Mouse (Mus musculus): ENCODE measurements around the gene Kif27. TPM values are rescaled to one million over a fixed set of nuclear protein-coding genes. Genes with fewer than 3 reads are reported as not detected.

Kif27 gene
- polyA plus RNA-seq, 1 experiment from 2014 or later: 1.4 TPM

DNA sequence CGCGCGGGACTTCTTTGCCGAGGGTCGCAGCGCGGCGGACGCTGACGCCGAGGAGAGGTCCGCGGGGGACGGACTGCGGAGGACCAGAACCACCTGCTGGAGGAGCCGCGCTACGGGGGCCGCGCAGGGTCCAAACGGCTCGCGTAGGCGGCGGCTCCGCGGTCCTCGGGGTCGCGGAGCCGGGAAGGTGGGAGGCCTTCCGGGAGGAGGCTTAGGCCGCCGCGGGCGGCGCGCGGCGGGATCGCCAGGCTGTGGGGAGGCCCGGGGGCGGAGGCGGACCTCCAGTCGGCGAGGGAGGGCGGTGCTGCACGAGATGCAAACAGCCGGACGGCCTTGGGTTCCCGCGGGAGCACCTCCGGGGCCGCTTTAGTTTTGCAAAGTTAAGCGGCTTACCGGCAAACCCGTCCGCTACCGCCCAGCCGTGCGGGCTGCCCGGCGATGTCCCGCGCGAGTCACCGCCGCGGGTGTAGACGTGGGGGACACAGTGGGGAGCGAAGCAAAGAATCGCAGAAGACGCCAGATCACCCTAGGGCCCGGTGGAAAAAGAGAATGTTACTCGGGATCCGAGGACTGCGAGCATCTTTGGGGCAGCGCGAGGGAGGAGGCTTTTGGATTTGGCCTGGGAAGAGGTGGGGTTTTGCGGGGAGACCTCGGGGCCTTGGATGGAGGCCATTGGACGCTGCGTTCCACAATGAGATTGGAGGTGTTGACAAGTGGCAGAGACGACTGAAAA, 84.5 kb downstream of the Kif27 start:
- H3K27me3 ChIP-seq (replicated peaks; ENCODE audit: control insufficient read depth, insufficient read depth, low read length): no peaks in the 10 kb centered on the region
- H3K4me2 ChIP-seq (ENCODE audit: low read length): peak overlapping the region; percentile 79
- no peaks in the 10 kb centered on the region for H3K36me3 ChIP-seq (ENCODE audit: control insufficient read depth, insufficient read depth)
- H3K4me3 ChIP-seq (replicated peaks; ENCODE audit: low read length): peak overlapping the region; percentile 84
- H3K4me1 ChIP-seq (replicated peaks; ENCODE audit: control insufficient read depth, insufficient read depth, low read length): peaks cover 21% of the 10 kb centered on the region
- peak overlapping the region; percentile 75 for H3K27ac ChIP-seq (ENCODE audit: low read length)
- peak overlapping the region; percentile 61 for H3K9ac ChIP-seq (replicated peaks; ENCODE audit: low read depth, low read length)
- ATAC-seq: peak; percentile 82
- no peaks in the 10 kb centered on the region for H3K9me3 ChIP-seq (ENCODE audit: control insufficient read depth, low read length)
- under 1% methylated on average over 84 of the region's 84 CpGs for WGBS

DNA sequence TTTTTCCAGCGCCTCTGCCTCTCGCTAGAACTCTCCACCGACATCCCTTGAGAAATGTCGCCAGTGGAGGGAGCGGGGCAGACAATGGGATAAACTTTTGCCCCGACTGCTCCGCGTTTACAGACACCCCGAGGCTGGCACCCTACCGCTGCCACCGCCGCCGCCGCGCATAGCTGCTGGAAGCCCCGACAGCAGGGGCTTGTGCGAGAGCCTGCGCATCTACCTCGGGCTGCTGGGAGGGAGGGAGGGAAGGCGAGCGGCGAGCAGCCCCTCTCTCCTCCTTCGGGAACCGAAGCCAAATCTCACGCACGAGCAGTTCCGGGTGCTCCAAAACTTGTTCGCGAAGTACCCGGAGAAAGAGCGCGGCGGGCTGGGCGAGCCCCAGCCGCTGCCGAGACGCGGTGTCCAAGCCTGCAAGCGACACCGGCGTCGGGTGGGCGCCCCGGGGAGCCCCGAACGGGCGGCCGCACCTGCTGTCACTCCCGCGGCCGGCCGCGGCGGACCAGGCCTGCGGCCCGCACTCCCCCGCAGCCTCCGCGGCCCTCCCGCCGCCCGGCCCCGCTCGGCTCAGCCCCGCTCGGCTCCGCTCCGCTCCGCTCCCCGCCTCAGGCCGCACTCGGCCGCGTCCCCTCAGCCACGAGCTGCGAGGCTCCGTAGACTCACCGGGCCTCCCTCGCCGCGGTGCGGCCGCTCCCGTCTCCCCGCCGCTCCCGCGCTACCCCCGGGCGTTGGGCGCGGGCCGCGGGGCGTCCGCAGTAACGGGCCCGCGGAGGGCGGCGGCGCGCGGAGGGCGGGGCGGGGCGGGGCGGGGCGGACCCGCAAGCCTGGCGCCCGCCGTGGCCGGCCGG, 85.3 kb downstream of the Kif27 start:
- Histone ChIP-seq H3K27ac (ENCODE audit: low read length) (peak overlapping the region; percentile 75), H3K4me3 (replicated peaks; ENCODE audit: low read length) (peak overlapping the region; percentile 84), H3K9me3 (ENCODE audit: control insufficient read depth, low read length) (no peaks in the 10 kb centered on the region), H3K4me2 (ENCODE audit: low read length) (peak overlapping the region; percentile 79), H3K4me1 (replicated peaks; ENCODE audit: control insufficient read depth, insufficient read depth, low read length) (peaks cover 21% of the 10 kb centered on the region), H3K27me3 (replicated peaks; ENCODE audit: control insufficient read depth, insufficient read depth, low read length) (no peaks in the 10 kb centered on the region), H3K36me3 (ENCODE audit: control insufficient read depth, insufficient read depth) (no peaks in the 10 kb centered on the region), H3K9ac (replicated peaks; ENCODE audit: low read depth, low read length) (peak overlapping the region; percentile 61)
- ATAC-seq: peak; percentile 81
- under 1% methylated on average over 92 of the region's 115 CpGs for WGBS

DNA sequence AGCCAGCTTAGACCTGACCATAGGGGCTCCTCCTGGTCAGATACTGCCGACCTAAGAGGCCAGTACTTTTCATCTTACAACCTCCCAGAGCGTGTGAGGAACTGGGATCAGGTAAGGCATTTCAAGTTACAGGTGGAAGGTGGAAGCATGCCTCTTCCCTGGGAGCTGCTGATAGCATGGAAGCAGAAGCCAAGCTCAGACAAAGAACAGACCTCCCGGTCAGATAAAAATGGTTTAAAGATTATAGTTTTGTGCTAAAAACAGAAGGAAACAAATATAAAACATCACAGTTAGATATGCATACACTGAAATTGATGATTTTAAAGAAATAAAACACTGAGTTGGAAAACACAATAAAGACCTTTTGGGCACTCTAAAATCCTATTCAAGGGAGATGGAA, 92.1 kb downstream of the Kif27 start:
- Histone ChIP-seq H3K9ac (replicated peaks; ENCODE audit: low read depth, low read length) (no peak overlapping the region), H3K4me1 (replicated peaks; ENCODE audit: control insufficient read depth, insufficient read depth, low read length) (no peaks in the 10 kb centered on the region), H3K36me3 (ENCODE audit: control insufficient read depth, insufficient read depth) (no peaks in the 10 kb centered on the region), H3K4me3 (replicated peaks; ENCODE audit: low read length) (no peak overlapping the region), H3K27me3 (replicated peaks; ENCODE audit: control insufficient read depth, insufficient read depth, low read length) (no peaks in the 10 kb centered on the region), H3K4me2 (ENCODE audit: low read length) (no peak overlapping the region), H3K27ac (ENCODE audit: low read length) (no peak overlapping the region), H3K9me3 (ENCODE audit: control insufficient read depth, low read length) (no peaks in the 10 kb centered on the region)
- no peak for ATAC-seq
- 92% methylated on average over 3 of the region's 3 CpGs for WGBS

DNA sequence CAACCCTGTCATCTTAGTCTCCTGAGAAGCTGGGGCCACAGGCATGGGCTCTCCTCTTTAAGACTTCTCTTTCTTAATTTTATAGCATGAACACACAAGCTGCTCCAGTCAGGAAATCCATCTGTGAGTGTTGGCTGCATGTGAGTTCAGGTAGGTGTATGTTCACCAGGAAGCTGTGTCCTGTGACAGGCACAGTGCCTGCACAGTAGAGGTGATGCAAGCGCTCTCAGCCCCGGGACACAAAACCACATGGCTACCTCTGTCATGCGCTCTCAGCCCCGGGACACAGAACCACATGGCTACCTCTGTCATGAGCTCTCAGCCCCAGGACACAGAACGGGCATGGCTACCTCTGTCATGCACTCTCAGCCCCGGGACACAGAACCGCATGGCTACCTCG, 95.4 kb downstream of the Kif27 start:
- Histone ChIP-seq H3K4me1 (replicated peaks; ENCODE audit: control insufficient read depth, insufficient read depth, low read length) (no peaks in the 10 kb centered on the region), H3K4me2 (ENCODE audit: low read length) (no peak overlapping the region), H3K4me3 (replicated peaks; ENCODE audit: low read length) (no peak overlapping the region), H3K27me3 (replicated peaks; ENCODE audit: control insufficient read depth, insufficient read depth, low read length) (no peaks in the 10 kb centered on the region), H3K27ac (ENCODE audit: low read length) (no peak overlapping the region), H3K9me3 (ENCODE audit: control insufficient read depth, low read length) (no peaks in the 10 kb centered on the region), H3K9ac (replicated peaks; ENCODE audit: low read depth, low read length) (no peak overlapping the region), H3K36me3 (ENCODE audit: control insufficient read depth, insufficient read depth) (no peaks in the 10 kb centered on the region)
- ATAC-seq: no peak
- 84% methylated on average over 8 of the region's 8 CpGs for WGBS

DNA sequence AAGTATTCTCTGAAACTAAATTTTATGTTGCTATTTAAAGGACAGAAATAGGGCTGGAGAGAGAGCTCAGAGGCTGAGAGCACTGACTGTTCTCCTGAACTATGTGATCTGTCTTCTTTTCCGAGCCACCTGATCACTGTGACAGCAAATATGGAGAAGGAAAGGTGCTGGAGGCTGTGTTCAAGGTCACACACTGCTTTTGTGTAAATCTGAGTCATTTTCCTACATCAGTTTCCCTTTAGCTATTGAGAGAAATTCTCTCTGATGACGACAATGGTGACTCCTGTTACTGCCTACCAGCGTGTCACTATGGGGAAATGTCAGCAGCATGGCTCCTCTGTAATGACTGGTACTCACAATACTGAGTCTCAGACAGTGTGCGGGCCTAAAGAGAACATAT, 97.2 kb downstream of the Kif27 start:
- Histone ChIP-seq H3K27ac (ENCODE audit: low read length) (no peak overlapping the region), H3K4me3 (replicated peaks; ENCODE audit: low read length) (no peak overlapping the region), H3K9ac (replicated peaks; ENCODE audit: low read depth, low read length) (no peak overlapping the region), H3K9me3 (ENCODE audit: control insufficient read depth, low read length) (no peaks in the 10 kb centered on the region), H3K36me3 (ENCODE audit: control insufficient read depth, insufficient read depth) (no peaks in the 10 kb centered on the region; the same call in 1 of the 2 replicates), H3K4me2 (ENCODE audit: low read length) (no peak overlapping the region), H3K27me3 (replicated peaks; ENCODE audit: control insufficient read depth, insufficient read depth, low read length) (no peaks in the 10 kb centered on the region), H3K4me1 (replicated peaks; ENCODE audit: control insufficient read depth, insufficient read depth, low read length) (no peaks in the 10 kb centered on the region)
- no peak for ATAC-seq
- WGBS: 88% methylated on average over 4 of the region's 4 CpGs

DNA sequence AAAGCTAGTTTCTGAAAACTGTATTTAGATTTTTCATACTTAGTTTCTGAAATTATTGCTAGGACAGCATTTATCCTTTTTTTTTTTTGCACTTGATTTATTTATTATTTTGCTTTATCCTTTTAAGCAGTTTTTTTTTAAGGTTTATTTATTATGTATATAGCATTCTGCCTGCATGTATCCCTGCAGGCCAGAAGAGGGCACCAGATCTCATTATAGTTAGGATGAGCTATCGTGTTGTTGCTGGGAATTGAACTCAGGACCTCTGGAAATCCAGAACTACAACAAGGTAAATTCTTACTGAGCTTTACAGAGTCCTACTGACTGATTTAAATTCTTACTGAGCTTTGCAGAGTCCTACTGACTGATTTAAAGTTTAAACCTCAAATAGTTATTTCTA, 105.7 kb downstream of the Kif27 start:
- Histone ChIP-seq H3K4me1 (replicated peaks; ENCODE audit: control insufficient read depth, insufficient read depth, low read length) (no peaks in the 10 kb centered on the region), H3K27me3 (replicated peaks; ENCODE audit: control insufficient read depth, insufficient read depth, low read length) (no peaks in the 10 kb centered on the region), H3K9me3 (ENCODE audit: control insufficient read depth, low read length) (no peaks in the 10 kb centered on the region), H3K4me2 (ENCODE audit: low read length) (no peak overlapping the region), H3K27ac (ENCODE audit: low read length) (no peak overlapping the region), H3K9ac (replicated peaks; ENCODE audit: low read depth, low read length) (no peak overlapping the region), H3K4me3 (replicated peaks; ENCODE audit: low read length) (no peak overlapping the region), H3K36me3 (ENCODE audit: control insufficient read depth, insufficient read depth) (no peaks in the 10 kb centered on the region; the same call in 1 of the 2 replicates)
- WGBS: 91% methylated on average over 1 of the region's 1 CpGs
- ATAC-seq: no peak

DNA sequence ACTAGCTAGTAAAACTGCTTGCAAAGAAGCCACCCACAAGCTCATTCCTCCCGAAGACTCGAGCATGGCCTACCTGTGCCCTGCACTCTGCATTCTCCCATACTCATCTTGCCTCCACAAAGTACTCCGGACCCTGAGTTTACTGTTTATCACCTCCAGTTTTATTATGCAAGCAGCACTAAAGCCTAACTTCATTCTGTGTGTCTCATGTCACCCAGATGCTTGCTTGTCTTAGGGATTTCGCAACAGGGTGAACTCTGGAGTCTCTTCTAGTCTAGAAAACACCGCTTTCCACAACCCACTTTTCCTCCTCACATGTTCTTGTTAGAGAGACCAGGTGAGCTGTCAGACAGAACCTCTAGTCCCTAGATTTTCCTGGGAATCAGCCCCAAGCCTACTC, 110.0 kb downstream of the Kif27 start:
- H3K4me1 ChIP-seq (replicated peaks; ENCODE audit: control insufficient read depth, insufficient read depth, low read length): no peaks in the 10 kb centered on the region
- no peaks in the 10 kb centered on the region for H3K9me3 ChIP-seq (ENCODE audit: control insufficient read depth, low read length)
- no peak overlapping the region for H3K4me2 ChIP-seq (ENCODE audit: low read length)
- H3K4me3 ChIP-seq (replicated peaks; ENCODE audit: low read length): no peak overlapping the region
- no peaks in the 10 kb centered on the region for H3K27me3 ChIP-seq (replicated peaks; ENCODE audit: control insufficient read depth, insufficient read depth, low read length)
- no peak overlapping the region for H3K9ac ChIP-seq (replicated peaks; ENCODE audit: low read depth, low read length)
- H3K27ac ChIP-seq (ENCODE audit: low read length): no peak overlapping the region
- ATAC-seq: no peak
- H3K36me3 ChIP-seq (ENCODE audit: control insufficient read depth, insufficient read depth): no peaks in the 10 kb centered on the region
- WGBS: 96% methylated on average over 5 of the region's 5 CpGs

MicroRNA genes within 50 kb of the gene (microRNA counts, 519-probe panel; counts per million panel counts)
- microRNA mmu-miR-7a: 3,511 counts per million, percentile 88 among the panel's probes with 10 or more counts

Small RNA genes lying within 50 kb of the gene (microRNA-seq; reads per million reads assigned to microRNA genes)
- gene Mir6369 (not detected), gene Mir7-1 (905 reads per million, percentile 79 among the genes with 10 or more reads in this experiment)

Other genes starting within 250 kb of the Kif27 start
- gene Klhl3, start 245.5 kb downstream of the Kif27 start, polyA plus RNA-seq (2015; fragmentation: Nextera tagmentation; extraction: Ambion mirVana): 8.9 and 11.8 TPM in 2 replicates
- 49.8 and 50.9 TPM in 2 replicates for gene Hnrnpa0, start 230.6 kb downstream of the Kif27 start, polyA plus RNA-seq (2015; fragmentation: Nextera tagmentation; extraction: Ambion mirVana)
- 59.0 and 60.0 TPM in 2 replicates for gene Idnk, start 201.5 kb downstream of the Kif27 start, polyA plus RNA-seq (2015; fragmentation: Nextera tagmentation; extraction: Ambion mirVana)
- 142 and 160 TPM in 2 replicates for gene Ubqln1, start 143.5 kb downstream of the Kif27 start, polyA plus RNA-seq (2015; fragmentation: Nextera tagmentation; extraction: Ambion mirVana)
- gene Gkap1, start 83.4 kb downstream of the Kif27 start, polyA plus RNA-seq (2015; fragmentation: Nextera tagmentation; extraction: Ambion mirVana): 18.7 and 21.3 TPM in 2 replicates
- 19.4 and 20.3 TPM in 2 replicates for gene 2210016F16Rik, start 26.1 kb upstream of the Kif27 start, polyA plus RNA-seq (2015; fragmentation: Nextera tagmentation; extraction: Ambion mirVana)
- 23.8 and 24.2 TPM in 2 replicates for gene Rmi1, start 43.1 kb upstream of the Kif27 start, polyA plus RNA-seq (2015; fragmentation: Nextera tagmentation; extraction: Ambion mirVana)
- 1,925 and 2,161 TPM in 2 replicates for gene Hnrnpk, start 44.2 kb upstream of the Kif27 start, polyA plus RNA-seq (2015; fragmentation: Nextera tagmentation; extraction: Ambion mirVana)

Measured in forebrain, embryonic 16.5 days (tissue).